Mouse (Mus musculus) cerebellum, adult 2 months (tissue): ENCODE measurements around the gene Slc25a45. TPM values are rescaled to one million over a fixed set of nuclear protein-coding genes. Genes with fewer than 3 reads are reported as not detected.

ENCODE experiments used
- DNase-seq, 2 experiments: peaks; one replicate each; pipeline ENCODE4 v3.0.0; 2021
- H3K27ac ChIP-seq: fragments of 200-500 bp; 2 replicates; pipeline ENCODE4 v1.5.1; 2012; ENCODE audit warnings: low read length, control low read depth, inconsistent platforms; ENCODE audit not compliant: insufficient read depth
- H3K27me3 ChIP-seq: fragments of 200-500 bp; 2 replicates; pipeline ENCODE4 v1.6.1; 2012; ENCODE audit warnings: inconsistent platforms, mild to moderate bottlenecking, low read length, moderate library complexity; ENCODE audit not compliant: control insufficient read depth, insufficient read depth
- H3K4me1 ChIP-seq: fragments of 200-500 bp; 2 replicates; pipeline ENCODE4 v1.6.1; 2011; ENCODE audit warnings: low read length; ENCODE audit not compliant: control insufficient read depth, insufficient read depth
- H3K4me3 ChIP-seq: fragments of 200-500 bp; replicated peaks from 2 replicates; pipeline ENCODE3; 2011; ENCODE audit warnings: mild to moderate bottlenecking, low read depth, low read length, control low read depth; ENCODE audit not compliant: insufficient read depth
- CTCF ChIP-seq: fragments of 200-500 bp; IDR thresholded peaks from 2 replicates; pipeline ENCODE4 v1.5.1; 2011; ENCODE audit warnings: low read depth, mild to moderate bottlenecking, control low read depth, low read length, moderate library complexity, borderline replicate concordance; ENCODE audit not compliant: insufficient read depth
- POLR2A ChIP-seq: fragments of 200-500 bp; IDR thresholded peaks from 2 replicates; pipeline ENCODE4 v1.6.1; 2011; ENCODE audit warnings: low read length, control low read depth, borderline replicate concordance; ENCODE audit not compliant: insufficient read depth
- WGBS: fragments of 180-500 bp; shearing (Covaris S2); methylation state at CpG from one replicate; pipeline ENCODE4 v1.1.7; 2018; 5-methylcytosine and 5-hydroxymethylcytosine counted together
- polyA plus RNA-seq: library from polyadenylated mRNA; depleted of rRNA; stranded (reverse); fragments of >200 nt; gene quantifications from 2 replicates; pipeline ENCODE4 v1.2.3, GENCODE M21; 2012; rRNA removed

Gene Slc25a45
- polyA plus RNA-seq, result 4.3 and 5.0 TPM in 2 replicates

DNA sequence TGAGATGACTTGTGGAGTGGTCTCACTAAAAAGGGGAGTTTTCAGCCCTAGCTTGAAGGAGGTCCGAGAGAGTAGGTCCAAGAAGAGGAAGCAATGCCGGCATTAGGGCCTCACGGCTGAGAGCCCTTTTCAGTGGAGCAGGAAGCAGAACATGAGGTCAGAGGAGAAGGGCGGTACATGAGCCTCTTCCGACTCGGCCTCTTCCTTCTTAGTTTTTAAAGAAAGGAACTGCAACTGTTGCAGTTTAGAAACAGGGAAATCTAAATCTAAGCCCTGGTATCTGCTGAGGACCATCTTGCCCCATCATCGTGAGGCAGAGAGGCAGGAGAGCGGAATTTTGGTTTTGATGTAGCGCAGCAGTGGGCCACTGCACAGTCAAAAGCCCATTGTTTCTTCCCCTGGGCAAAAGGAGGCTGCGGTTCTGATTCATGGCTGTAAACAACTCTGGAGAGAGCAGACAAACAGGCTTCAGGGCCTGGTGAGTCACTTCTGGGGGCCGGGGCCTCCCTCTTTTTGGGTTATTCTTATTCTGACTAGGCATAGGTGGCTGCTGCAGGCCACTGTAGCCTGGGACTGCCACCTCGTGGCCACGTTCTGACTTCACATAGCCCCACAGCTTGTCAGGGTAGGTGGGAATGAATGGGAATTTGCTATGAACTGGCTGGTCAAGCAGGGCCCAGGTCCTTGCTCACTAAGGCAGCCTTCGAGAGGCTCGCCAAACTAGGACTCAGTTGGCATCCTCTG, at the start of gene Slc25a45:
Gene Slc25a45, plus strand, starts transcription at position 191 of the 744 bp plus-strand sequence.
- TF ChIP-seq POLR2A (no peak), CTCF (peak; percentile 87)
- WGBS, result 43% methylated on average over 15 of the region's 15 CpGs

DNA sequence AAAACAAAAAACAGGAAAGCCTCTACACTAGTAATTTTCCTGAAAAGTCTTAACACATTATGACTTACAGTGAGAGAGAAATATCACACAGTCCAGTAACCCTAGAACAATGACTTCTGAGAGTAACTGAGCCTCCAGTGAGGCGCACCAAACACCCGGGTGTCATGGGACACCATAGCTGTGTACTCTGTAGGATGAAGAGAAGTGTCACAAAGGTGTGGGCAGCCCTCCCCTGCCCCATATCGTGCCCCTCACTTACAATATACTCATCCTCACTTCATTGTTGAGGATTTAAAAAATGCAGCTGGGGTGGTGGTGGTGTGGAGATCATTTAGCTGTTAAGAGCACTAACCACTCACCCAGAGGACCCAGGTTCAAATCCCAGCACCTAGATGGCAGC, 49.5 kb upstream of the Slc25a45 start:
- H3K27ac ChIP-seq, result no peak overlapping the region
- WGBS, result 85% methylated on average over 3 of the region's 3 CpGs
- peaks cover 27% of the 10 kb centered on the region for H3K4me1 ChIP-seq
- H3K27me3 ChIP-seq, result no peaks in the 10 kb centered on the region
- H3K4me3 ChIP-seq, result no peak overlapping the region
- no peak for DNase-seq
- TF ChIP-seq CTCF (no peak), POLR2A (no peak)

More for the DNA sequence above, at the start of gene Slc25a45:
- Histone ChIP-seq H3K27ac (no peak within 1 kb of the TSS), H3K4me1 (peaks cover 10% of the 10 kb centered on the region), H3K27me3 (no peaks in the 10 kb centered on the region), H3K4me3 (no peak within 1 kb of the TSS)
- DNase-seq, result peak; percentile 76 to 77

DNA sequence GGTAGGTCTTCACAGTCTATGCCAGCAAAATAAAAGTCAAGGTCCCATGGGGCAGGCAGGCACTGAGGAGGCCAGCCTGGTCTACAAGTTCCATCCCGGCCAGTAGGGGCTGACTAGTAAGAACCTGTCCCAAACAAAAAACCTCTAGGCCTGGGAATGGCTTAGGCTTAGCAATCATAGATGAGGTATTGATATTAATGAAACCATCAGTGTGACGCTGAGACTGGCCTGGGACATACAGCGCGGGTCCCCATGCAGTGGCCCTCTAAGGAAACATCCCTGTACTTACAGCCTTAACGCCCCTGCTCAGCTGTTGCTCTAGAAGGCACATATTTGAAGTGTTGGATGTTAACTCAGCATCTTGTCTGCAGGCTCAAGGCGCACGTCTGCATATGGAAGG, 48.7 kb upstream of the Slc25a45 start:
- Histone ChIP-seq H3K27me3 (no peaks in the 10 kb centered on the region), H3K27ac (no peak overlapping the region), H3K4me3 (no peak overlapping the region), H3K4me1 (peaks cover 19% of the 10 kb centered on the region; the same call in 1 of the 2 replicates)
- no peak for DNase-seq
- 89% methylated on average over 7 of the region's 7 CpGs for WGBS
- TF ChIP-seq CTCF, result no peak
- no peak for TF ChIP-seq POLR2A

DNA sequence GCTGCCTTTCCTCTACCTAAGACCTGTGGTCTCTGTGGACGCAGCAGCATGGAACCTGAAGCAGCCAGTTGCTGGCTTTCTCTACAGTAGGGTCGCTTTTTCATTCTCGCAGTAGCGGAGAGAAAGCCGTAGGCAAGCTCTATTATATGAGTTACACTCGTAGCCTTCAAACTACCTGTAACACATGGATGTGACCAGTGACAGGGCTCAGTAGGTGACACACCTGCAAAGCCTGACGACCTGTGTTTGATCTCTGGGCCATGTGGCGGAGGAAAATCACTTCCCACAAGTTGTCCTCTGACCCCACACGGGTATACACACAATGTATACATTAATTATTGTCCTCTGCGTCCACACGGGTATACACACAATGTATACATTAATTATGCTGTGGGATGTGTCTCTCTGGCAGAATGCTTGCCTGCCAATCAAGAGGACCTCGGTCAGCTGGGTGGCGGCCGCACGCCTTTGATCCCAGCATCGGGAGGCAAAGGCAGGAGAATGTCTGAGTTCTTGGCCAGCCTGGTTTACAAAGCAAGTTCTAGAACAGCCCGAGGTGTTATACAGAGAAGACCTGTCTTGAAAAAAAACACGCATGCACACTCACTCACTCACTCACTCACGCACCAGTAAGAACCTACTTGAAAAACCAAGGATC, 47.5 kb upstream of the Slc25a45 start:
- H3K27ac ChIP-seq, result no peak overlapping the region
- H3K4me3 ChIP-seq, result no peak overlapping the region
- no peaks in the 10 kb centered on the region for H3K27me3 ChIP-seq
- DNase-seq, result no peak
- H3K4me1 ChIP-seq, result peaks cover 7% of the 10 kb centered on the region; the same call in 1 of the 2 replicates
- WGBS, result 79% methylated on average over 19 of the region's 19 CpGs
- TF ChIP-seq CTCF (no peak), POLR2A (no peak)

DNA sequence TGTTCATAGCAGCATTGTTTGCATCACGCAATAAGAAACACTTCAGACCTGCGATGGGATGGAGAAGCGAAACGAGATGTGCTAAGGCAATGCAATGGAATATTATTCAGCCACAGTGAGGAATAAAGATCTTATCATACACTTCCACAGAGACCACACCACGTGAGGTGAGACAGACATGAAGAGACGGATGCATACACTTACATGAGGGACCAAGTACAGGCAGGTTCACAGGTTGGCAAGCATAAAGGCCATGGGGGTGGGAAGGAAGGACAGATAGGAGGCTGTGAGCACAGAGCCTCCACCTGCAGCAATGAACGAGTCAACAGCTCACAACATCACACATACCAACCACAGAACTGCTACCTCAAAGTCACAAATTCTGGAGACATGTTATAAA, 46.8 kb upstream of the Slc25a45 start:
- DNase-seq, result no peak
- H3K4me1 ChIP-seq, result peaks cover 4% of the 10 kb centered on the region; the same call in 1 of the 2 replicates
- H3K27ac ChIP-seq, result no peak overlapping the region
- 93% methylated on average over 7 of the region's 7 CpGs for WGBS
- H3K4me3 ChIP-seq, result no peak overlapping the region
- TF ChIP-seq POLR2A, result no peak
- TF ChIP-seq CTCF, result no peak
- no peaks in the 10 kb centered on the region for H3K27me3 ChIP-seq

GRCm38 (mm10) chr19:5831224-5831957, 46.2 kb upstream of the Slc25a45 start:
- Histone ChIP-seq H3K27me3 (no peaks in the 10 kb centered on the region), H3K4me1 (peaks cover 4% of the 10 kb centered on the region; the same call in 1 of the 2 replicates), H3K27ac (no peak overlapping the region), H3K4me3 (no peak overlapping the region)
- no peak for DNase-seq
- TF ChIP-seq CTCF (no peak), POLR2A (no peak)
- 77% methylated on average over 11 of the region's 11 CpGs for WGBS

DNA sequence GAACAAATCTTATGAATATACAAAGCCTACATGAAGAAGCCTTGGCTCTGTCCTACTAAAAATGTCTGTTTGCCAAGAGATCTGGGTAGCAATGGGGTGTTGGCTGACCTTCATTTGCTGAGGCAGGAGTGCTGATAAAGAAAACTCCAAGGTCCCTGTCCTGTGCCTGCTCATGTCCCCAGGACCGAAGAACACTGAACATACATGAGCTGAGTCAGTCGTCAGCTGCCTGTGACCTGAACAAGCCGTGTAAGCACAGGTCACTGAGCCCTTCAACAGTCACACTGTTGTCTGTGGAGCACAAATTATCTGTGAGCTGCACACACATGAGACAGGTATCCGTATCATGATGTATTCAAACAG, 45.7 kb upstream of the Slc25a45 start:
- DNase-seq, result no peak
- peaks cover 4% of the 10 kb centered on the region; the same call in 1 of the 2 replicates for H3K4me1 ChIP-seq
- no peak overlapping the region for H3K27ac ChIP-seq
- H3K27me3 ChIP-seq, result no peaks in the 10 kb centered on the region
- no peak overlapping the region for H3K4me3 ChIP-seq
- 79% methylated on average over 4 of the region's 4 CpGs for WGBS
- TF ChIP-seq POLR2A (no peak), CTCF (no peak)
